Mouse (Mus musculus): ENCODE data around the gene Lrrc10.
"Not testable (repeated sequence)": the region's sequence is repeated elsewhere in the genome, so short reads cannot be mapped to it uniquely, and the experiment has no call there.

Gene Lrrc10

DNA sequence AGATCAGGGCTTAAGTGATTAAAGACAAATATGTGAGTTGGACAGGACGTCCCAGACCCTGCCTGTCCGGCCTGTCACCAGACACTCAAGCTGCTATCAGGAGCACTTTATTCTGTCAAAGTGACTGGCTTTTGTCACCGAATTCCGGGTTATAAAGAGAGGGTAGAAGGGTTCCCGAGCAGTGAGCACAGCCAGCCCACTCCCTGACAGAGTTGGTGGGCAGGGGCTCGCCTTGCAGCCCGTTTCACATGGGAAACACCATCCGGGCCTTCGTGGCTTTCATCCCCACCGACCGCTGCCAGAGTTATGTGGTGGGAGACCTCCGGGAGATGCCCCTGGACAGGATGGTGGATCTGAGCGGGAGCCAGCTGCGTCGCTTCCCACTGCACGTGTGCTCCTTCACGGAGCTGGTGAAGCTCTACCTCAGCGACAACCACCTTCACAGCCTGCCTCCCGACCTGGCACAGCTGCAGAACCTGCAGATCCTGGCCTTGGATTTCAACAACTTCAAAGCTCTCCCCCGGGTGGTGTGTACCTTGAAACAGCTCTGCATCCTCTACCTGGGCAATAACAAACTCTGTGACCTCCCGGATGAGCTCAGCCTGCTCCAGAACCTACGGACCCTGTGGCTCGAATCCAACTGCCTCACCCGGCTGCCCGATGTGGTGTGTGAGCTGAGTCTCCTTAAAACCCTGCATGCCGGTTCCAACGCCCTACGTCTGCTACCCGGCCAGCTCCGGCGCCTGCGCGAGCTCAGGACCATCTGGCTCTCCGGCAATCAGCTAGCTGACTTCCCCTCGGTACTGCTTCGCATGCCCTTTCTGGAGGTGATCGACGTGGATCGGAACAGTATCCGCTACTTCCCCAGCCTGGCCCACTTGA, at the start of gene Lrrc10:
Gene Lrrc10 (plus strand): TSS at position 167 of the 882 bp plus-strand sequence.
- DNase-seq = no peak

- DNase-seq = no peak
These were observed 49.4 kb upstream of the Lrrc10 start for GRCm38 (mm10) chr10:116995584-116996235.

GRCm38 (mm10) chr10:116996236-116996600, 48.9 kb upstream of the Lrrc10 start:
- no peak for DNase-seq

- DNase-seq = no peak
These were observed 46.3 kb upstream of the Lrrc10 start for GRCm38 (mm10) chr10:116998716-116999455.

DNA sequence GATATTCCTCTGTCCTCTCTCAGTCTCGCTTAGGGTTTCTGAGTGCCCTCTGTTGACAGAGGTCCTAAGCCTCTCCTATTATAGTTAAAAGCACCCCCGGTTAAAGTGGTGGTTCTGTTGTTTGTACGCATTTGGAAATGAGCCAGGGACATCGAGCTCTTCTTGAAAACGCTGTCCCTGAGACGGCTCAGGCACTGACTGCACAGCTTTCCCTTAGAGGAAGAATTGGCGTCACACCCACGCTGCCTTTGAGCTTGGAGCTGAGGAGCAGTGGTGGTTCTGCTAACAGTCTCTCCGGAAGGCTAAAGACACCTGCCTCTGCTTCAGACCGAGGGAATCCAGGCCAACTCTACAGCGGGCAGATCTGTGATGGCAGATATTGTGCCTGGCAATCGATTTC, 44.2 kb upstream of the Lrrc10 start:
- DNase-seq = no peak

- no peak for DNase-seq
These were observed 40.4 kb upstream of the Lrrc10 start for GRCm38 (mm10) chr10:117004695-117005094.

DNA sequence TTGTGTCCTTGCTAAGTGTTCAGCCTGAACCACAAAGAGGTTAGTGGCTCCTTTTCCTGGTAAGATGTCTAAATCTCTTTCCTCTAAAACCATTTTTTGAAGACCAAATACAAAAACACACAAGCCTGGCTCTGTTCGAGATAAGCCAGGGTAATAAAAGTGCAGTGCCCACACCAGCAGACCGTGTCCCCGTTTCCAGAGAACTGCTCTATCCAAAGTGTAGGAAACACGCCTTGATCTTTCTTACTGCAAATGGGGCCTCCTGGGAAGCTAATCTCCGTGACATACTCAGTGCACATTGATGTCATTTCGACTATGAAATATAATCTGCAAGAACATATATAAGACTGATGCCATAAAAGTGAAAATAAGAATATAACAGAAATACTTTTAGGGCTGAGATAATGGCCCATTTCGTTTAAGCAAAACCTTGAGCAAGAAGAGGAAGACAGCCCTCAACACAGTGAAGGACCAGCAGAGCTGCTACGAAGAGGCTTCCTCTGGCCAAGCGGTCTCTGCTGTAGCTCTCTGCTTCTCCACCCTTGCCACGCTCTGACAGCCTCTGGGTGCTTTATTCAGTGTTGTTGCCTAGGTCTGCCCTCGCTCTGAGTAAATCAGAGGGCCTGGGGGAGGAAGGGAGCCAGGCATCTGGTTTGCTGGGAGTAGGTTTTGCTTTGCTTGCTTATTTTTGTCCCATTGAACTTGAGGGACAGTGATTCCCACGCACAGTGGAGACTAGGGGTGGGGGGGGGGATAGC, 39.3 kb upstream of the Lrrc10 start:
- DNase-seq = no peak

- DNase-seq = no peak
These were observed 35.5 kb upstream of the Lrrc10 start for GRCm38 (mm10) chr10:117009691-117010090.

GRCm38 (mm10) chr10:117011047-117011446, 34.1 kb upstream of the Lrrc10 start:
- DNase-seq = no peak

GRCm38 (mm10) chr10:117013689-117014390, 31.3 kb upstream of the Lrrc10 start:
- DNase-seq = no peak

DNA sequence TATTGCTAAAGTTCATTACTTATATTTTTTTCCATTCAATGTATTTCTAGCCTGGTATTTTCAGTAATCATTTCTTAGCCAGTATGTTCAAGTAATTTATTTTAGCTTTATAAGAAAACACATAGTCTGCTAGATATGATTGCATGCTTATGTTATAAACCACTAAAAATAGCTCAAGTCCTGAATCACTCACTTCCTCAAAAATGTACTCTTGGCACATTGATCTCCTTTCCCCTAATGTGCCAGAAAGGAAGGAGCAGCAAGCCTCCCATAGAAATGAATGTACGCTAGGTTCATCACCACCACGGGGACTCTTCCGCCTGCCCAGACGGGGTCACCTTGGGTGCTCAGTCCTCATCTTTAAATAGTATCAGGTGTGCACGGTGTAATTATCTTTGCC, 30.6 kb upstream of the Lrrc10 start:
- no peak for DNase-seq

DNA sequence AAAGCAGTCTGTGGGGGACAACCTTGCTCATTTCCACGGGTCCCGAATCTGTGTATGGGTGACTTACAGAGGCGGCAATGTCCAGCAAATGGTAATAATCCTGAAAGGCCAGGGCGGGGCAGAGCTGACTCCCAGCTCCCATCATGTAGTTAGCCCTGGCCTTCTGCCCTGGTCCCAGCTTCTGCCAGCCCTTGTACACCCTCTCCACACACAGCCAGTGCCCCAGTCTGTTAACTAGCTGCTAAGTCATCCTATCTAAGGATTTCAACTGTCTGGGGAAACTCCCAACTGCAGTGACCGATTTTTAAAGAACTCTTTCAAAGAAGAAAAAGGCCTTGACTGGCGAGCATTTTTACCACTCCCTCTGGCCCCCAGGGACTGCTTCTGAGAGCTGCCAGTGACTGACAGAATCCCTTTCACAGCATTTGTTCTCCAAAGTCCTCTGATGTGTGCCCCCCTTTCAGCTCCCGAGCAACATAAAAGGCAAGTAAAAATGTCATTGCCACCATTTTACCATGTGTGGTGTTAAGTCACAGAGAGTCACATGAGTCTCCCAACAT, 26.8 kb upstream of the Lrrc10 start:
- no peak for DNase-seq

DNA sequence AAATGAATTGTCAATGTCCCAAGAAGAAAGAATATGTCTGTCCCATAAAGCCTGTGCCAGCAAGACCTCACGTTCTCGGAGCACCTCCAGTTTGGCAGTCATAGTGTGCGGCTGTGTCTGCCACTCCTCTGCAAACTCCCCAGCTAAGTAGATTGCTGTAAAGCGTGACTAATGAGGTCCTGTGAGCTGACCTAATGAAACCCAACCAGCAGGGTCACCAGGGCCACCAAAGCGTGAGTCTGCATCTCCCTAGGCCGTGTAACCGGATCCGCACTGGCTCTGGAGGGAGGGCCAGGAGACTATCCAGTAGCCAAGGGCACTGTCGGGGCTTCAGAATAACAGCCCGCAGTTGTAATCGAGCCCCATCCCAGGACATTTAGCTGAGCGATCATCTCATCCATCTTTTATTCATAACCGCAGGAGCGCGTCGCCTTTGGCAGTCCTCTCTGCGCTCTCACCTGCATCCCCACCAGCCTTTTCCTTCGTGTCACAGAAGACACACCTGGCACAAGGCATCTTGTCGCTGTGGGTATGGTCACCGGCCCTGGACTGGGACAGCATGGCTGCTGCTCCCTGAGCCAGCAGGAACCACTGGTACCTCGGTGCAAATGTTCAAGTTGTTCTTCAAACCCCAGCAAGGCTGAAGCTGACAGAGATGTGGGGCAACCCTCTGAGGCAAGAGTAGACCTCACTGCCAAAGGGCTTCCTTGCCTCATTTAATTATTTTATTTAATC, 24.0 kb upstream of the Lrrc10 start:
- no peak for DNase-seq

DNA sequence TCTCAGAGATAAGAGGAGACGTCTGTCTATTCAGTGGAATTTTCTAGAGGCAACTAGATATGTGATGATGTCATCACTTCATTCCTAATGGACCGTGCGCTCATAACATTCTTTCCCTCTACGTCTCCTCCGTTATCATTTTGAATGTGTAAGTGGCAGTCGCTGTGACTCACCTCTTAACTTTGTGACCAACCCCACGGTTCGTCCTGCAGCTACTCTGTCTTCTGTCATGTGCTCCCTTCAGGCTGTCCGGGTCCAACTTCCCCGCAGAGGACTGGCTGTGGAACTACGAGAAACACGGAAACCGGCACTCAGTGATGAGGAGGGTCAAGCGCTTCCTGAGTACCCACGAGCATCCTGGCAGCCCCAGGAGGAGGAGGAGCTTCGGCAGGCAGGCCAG, 21.4 kb upstream of the Lrrc10 start:
- no peak for DNase-seq

DNA sequence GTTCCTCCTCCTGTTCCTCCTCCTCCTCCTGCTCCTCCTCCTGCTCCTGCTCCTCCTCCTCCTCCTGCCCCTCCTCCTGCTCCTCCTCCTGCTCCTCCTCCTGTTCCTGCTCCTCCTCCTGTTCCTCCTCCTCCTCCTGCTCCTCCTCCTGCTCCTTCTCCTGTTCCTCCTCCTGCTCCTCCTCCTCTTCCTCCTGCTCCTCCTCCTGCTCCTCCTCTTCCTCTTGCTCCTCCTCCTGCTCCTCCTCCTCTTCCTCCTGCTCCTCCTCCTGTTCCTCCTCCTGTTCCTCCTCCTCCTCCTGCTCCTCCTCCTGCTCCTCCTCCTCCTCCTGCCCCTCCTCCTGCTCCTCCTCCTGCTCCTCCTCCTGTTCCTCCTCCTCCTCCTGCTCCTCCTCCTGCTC, 19.4 kb upstream of the Lrrc10 start:
- not testable (repeated sequence) for DNase-seq

- DNase-seq = no peak
These were observed 19.0 kb upstream of the Lrrc10 start for GRCm38 (mm10) chr10:117026176-117026575.

GRCm38 (mm10) chr10:117031160-117031559, 14.0 kb upstream of the Lrrc10 start:
- DNase-seq = no peak

DNA sequence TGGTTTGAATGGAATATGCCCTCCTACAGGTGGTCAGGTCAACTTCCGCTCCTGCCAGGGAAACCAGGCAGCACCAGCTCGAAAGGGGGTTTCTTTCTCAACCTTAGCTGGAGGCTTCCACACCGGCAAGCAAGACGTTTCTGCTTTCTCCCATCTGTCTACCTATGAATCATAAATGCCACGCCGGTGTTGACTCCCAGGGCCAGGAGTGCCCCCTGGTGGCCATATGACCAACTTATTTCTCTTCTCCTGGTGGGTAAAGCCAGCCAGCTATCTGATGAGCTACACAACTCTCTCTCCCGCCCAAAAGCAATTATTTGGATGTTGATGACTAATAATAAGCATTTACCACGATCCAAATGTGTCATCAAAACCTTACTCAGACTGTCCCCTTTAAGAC, 11.4 kb upstream of the Lrrc10 start:
- DNase-seq = peak; percentile 61 to 69

GRCm38 (mm10) chr10:117040355-117040754, 4.8 kb upstream of the Lrrc10 start:
- DNase-seq = no peak

- no peak for DNase-seq
These were observed 2.8 kb upstream of the Lrrc10 start for GRCm38 (mm10) chr10:117042295-117042694.
